Mouse (Mus musculus) embryonic fibroblast, embryonic 13.5 days (primary cell): ENCODE measurements around the gene Mpdu1. TPM values are rescaled to one million over a fixed set of nuclear protein-coding genes. Genes with fewer than 3 reads are reported as not detected.
A peak's percentile ranks its signal among the peaks of the same experiment; 100 is the strongest.
"Not testable (repeated sequence)": the region's sequence is repeated elsewhere in the genome, so short reads cannot be mapped to it uniquely, and the experiment has no call there.

Experiments used
- H3K27ac ChIP-seq: 2 replicates; pipeline ENCODE4 v1.5.1; 2012; ENCODE audit warnings: low read length, control low read depth, inconsistent platforms; ENCODE audit not compliant: insufficient read depth
- H3K4me1 ChIP-seq: 2 replicates; pipeline ENCODE4 v1.6.1; 2011; ENCODE audit warnings: low read length; ENCODE audit not compliant: control insufficient read depth, insufficient read depth
- H3K4me3 ChIP-seq: 2 replicates; pipeline ENCODE4 v1.5.1; 2011; ENCODE audit warnings: mild to moderate bottlenecking, control low read depth, low read length; ENCODE audit not compliant: insufficient read depth
- CTCF ChIP-seq: IDR thresholded peaks from 2 replicates; pipeline ENCODE4 v1.5.1; 2011; ENCODE audit warnings: mild to moderate bottlenecking, control low read depth, low read length, moderate library complexity, borderline replicate concordance; ENCODE audit not compliant: insufficient read depth
- POLR2A ChIP-seq: IDR thresholded peaks from 2 replicates; pipeline ENCODE4 v1.6.1; 2011; ENCODE audit warnings: low read depth, mild to moderate bottlenecking, control low read depth, low read length, moderate library complexity
- polyA plus RNA-seq: library from polyadenylated mRNA; stranded (reverse); fragments of >200 nt; gene quantifications from 2 replicates; pipeline ENCODE4 v1.2.4, GENCODE M21; 2011; ENCODE audit warnings: low read depth; ENCODE audit not compliant: missing spikeins, insufficient read length

Gene Mpdu1
- polyA plus RNA-seq, 1 experiment = 47.8 TPM

GRCm38 (mm10) chr11:69703814-69704612, 41.6 kb upstream of the Mpdu1 start:
- H3K27ac ChIP-seq = no peak overlapping the region
- TF ChIP-seq POLR2A (no peak), CTCF (no peak)
- no peaks in the 10 kb centered on the region for H3K4me1 ChIP-seq
- no peak overlapping the region for H3K4me3 ChIP-seq

GRCm38 (mm10) chr11:69703381-69703780, 40.9 kb upstream of the Mpdu1 start:
- H3K27ac ChIP-seq, H3K4me1 ChIP-seq, H3K4me3 ChIP-seq: not testable (repeated sequence)

GRCm38 (mm10) chr11:69702886-69703285, 40.4 kb upstream of the Mpdu1 start:
- H3K4me3 ChIP-seq, H3K4me1 ChIP-seq, H3K27ac ChIP-seq: not testable (repeated sequence)

- no peak overlapping the region for H3K4me3 ChIP-seq
- no peak for TF ChIP-seq POLR2A
- TF ChIP-seq CTCF = no peak
- H3K4me1 ChIP-seq = no peaks in the 10 kb centered on the region
- H3K27ac ChIP-seq = no peak overlapping the region
These were observed 37.2 kb upstream of the Mpdu1 start for GRCm38 (mm10) chr11:69699595-69699994.

GRCm38 (mm10) chr11:69698574-69698973, 36.1 kb upstream of the Mpdu1 start:
- TF ChIP-seq POLR2A = no peak
- TF ChIP-seq CTCF = no peak
- no peaks in the 10 kb centered on the region for H3K4me1 ChIP-seq
- H3K27ac ChIP-seq = no peak overlapping the region
- no peak overlapping the region for H3K4me3 ChIP-seq

- no peak for TF ChIP-seq CTCF
- no peak for TF ChIP-seq POLR2A
These were observed 35.0 kb upstream of the Mpdu1 start for GRCm38 (mm10) chr11:69697396-69697795.

GRCm38 (mm10) chr11:69695361-69696181, 33.1 kb upstream of the Mpdu1 start, which contains the start of the genes Tnfsf12 and Tnfsfm13:
TSS of gene Tnfsf12 (minus strand) at chr11:69695849.
TSS of gene Tnfsfm13 (minus strand) at chr11:69696098.
- Histone ChIP-seq H3K4me3 (peak within 1 kb of the TSS; percentile 50), H3K4me1 (no peaks in the 10 kb centered on the region), H3K27ac (peak within 1 kb of the TSS; percentile 64)
- TF ChIP-seq CTCF (no peak), POLR2A (peak; percentile 76)

More at GRCm38 (mm10) chr11:69697396-69697795, 35.0 kb upstream of the Mpdu1 start:
- Histone ChIP-seq H3K27ac (no peak overlapping the region), H3K4me3 (no peak overlapping the region), H3K4me1 (no peaks in the 10 kb centered on the region)

- H3K27ac ChIP-seq = no peak overlapping the region
- H3K4me3 ChIP-seq = peak overlapping the region; percentile 50
- TF ChIP-seq CTCF (no peak), POLR2A (no peak; the same call in 1 of the 2 replicates)
- no peaks in the 10 kb centered on the region for H3K4me1 ChIP-seq
These were observed 32.6 kb upstream of the Mpdu1 start for GRCm38 (mm10) chr11:69695046-69695360.

GRCm38 (mm10) chr11:69693421-69693965, 31.1 kb upstream of the Mpdu1 start:
- Histone ChIP-seq H3K27ac (no peak overlapping the region), H3K4me1 (no peaks in the 10 kb centered on the region), H3K4me3 (no peak overlapping the region)
- TF ChIP-seq CTCF (no peak), POLR2A (no peak)

GRCm38 (mm10) chr11:69692863-69693262, 30.4 kb upstream of the Mpdu1 start:
- no peak for TF ChIP-seq POLR2A
- no peak for TF ChIP-seq CTCF
- no peak overlapping the region for H3K4me3 ChIP-seq
- H3K27ac ChIP-seq = no peak overlapping the region
- H3K4me1 ChIP-seq = no peaks in the 10 kb centered on the region
